Mouse (Mus musculus) neural tube, embryonic 11.5 days (tissue): Measurements from ENCODE around the gene Mmp8. TPM values are rescaled to one million over a fixed set of nuclear protein-coding genes. Genes with fewer than 3 reads are reported as not detected.

Experiments
- ATAC-seq: fragments of 200-750 bp; cut with Nextera tagmentation; 2 replicates; pipeline ENCODE4 v1.8.0; 2017; ENCODE audit warnings: moderate number of reproducible peaks, mild to moderate bottlenecking, moderate TSS enrichment, moderate library complexity; ENCODE audit not compliant: insufficient read depth, low FRiP score, low TSS enrichment
- DNase-seq: peaks from one replicate; pipeline ENCODE4 v3.0.0-alpha.2; 2015; ENCODE audit warnings: low spot score
- H3K27ac ChIP-seq: fragments of 300-500 bp; sonication (generic); 2 replicates; pipeline ENCODE4 v1.5.1; 2014; ENCODE audit warnings: low read depth, mild to moderate bottlenecking, low read length
- H3K27me3 ChIP-seq: fragments of 300-500 bp; sonication (generic); 2 replicates; pipeline ENCODE4 v1.6.1; 2014; ENCODE audit warnings: mild to moderate bottlenecking, low read length, mixed read lengths; ENCODE audit not compliant: control insufficient read depth, insufficient read depth
- H3K36me3 ChIP-seq: fragments of 300-500 bp; sonication (generic); 2 replicates; pipeline ENCODE4 v1.6.1; 2014; ENCODE audit warnings: mild to moderate bottlenecking, low read length, moderate library complexity, mixed read lengths; ENCODE audit not compliant: control insufficient read depth, insufficient read depth
- H3K4me1 ChIP-seq: fragments of 300-500 bp; sonication (generic); 2 replicates; pipeline ENCODE4 v1.6.1; 2014; ENCODE audit warnings: low read length, mixed read lengths; ENCODE audit not compliant: control insufficient read depth, insufficient read depth
- H3K4me2 ChIP-seq: fragments of 300-500 bp; sonication (generic); 2 replicates; pipeline ENCODE4 v1.6.1; 2014; ENCODE audit warnings: low read depth, mild to moderate bottlenecking, moderate library complexity
- H3K4me3 ChIP-seq: fragments of 300-500 bp; sonication (generic); 2 replicates; pipeline ENCODE4 v1.5.1; 2014; ENCODE audit warnings: low read depth, low read length
- H3K9ac ChIP-seq: fragments of 300-500 bp; sonication (generic); 2 replicates; pipeline ENCODE4 v1.6.1; 2014; ENCODE audit warnings: mild to moderate bottlenecking, low read length
- H3K9me3 ChIP-seq: fragments of 300-500 bp; sonication (generic); 2 replicates; pipeline ENCODE4 v1.6.1; 2016; ENCODE audit warnings: low read length; ENCODE audit not compliant: control insufficient read depth
- WGBS: fragments of 180-500 bp; shearing (Covaris S2); extraction: QIAGEN DNeasy Blood & Tissue Kit; methylation state at CpG from one replicate; pipeline ENCODE4 v1.1.7; 2014; 5-methylcytosine and 5-hydroxymethylcytosine counted together
- polyA plus RNA-seq: library from polyadenylated mRNA; unstranded; fragments of >200 nt; fragmentation: Nextera tagmentation; extraction: Ambion mirVana; gene quantifications from 2 replicates; pipeline ENCODE4 v1.2.1, GENCODE M21; 2014

Gene Mmp8
- polyA plus RNA-seq, 1 experiment from 2014 or later: not detected

DNA sequence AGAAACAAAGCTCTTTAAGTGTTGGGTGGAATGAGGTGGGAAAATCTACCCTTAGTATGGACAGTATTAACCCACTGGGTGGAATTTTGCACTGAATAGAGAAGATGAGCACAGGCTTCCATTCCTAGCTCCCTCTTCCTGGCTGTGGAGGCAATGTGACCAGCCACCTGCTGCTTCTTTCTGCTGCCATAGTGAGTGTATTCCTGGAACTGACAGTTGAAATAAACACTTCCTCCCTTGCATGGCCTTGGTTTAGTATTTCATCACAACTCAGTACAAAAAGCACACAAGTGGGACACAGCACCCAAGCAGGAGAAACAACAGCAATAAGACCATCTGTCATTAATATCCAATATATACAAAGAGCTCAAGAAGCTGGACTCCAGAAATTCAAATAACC is 6.3 kb upstream of the Mmp8 start:
- H3K4me3 ChIP-seq: no peak overlapping the region
- no peaks in the 10 kb centered on the region for H3K36me3 ChIP-seq
- H3K27ac ChIP-seq: no peak overlapping the region
- no peaks in the 10 kb centered on the region for H3K4me1 ChIP-seq
- no peak for DNase-seq
- H3K9ac ChIP-seq: no peak overlapping the region
- H3K4me2 ChIP-seq: no peak overlapping the region
- H3K27me3 ChIP-seq: no peaks in the 10 kb centered on the region
- H3K9me3 ChIP-seq: no peaks in the 10 kb centered on the region
- ATAC-seq: no peak

DNA sequence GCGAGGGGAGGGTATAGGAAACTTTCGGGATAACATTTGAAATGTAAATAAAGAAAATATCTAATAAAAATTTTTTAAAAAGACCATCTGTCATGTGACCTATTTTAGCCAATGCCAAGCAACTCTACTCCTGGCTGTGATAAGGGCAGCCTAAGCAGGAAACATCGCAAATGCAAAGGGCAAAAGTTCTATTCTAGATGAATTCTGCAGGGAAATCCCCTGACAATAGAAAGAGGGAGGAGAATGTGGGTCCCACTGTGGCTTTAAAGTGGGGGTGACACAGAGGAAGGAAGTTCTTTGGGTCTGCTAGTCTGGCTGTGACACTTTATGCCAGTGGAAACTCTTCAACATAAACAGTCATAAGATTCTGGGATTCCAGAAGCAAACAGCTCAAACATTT is 4.7 kb upstream of the Mmp8 start:
- no peak overlapping the region for H3K4me2 ChIP-seq
- no peaks in the 10 kb centered on the region for H3K4me1 ChIP-seq
- no peaks in the 10 kb centered on the region for H3K27me3 ChIP-seq
- DNase-seq (no peak), ATAC-seq (no peak)
- no peaks in the 10 kb centered on the region for H3K36me3 ChIP-seq
- H3K9ac ChIP-seq: no peak overlapping the region
- no peaks in the 10 kb centered on the region for H3K9me3 ChIP-seq
- no peak overlapping the region for H3K27ac ChIP-seq
- no peak overlapping the region for H3K4me3 ChIP-seq
- 83% methylated on average over 3 of the region's 3 CpGs for WGBS

DNA sequence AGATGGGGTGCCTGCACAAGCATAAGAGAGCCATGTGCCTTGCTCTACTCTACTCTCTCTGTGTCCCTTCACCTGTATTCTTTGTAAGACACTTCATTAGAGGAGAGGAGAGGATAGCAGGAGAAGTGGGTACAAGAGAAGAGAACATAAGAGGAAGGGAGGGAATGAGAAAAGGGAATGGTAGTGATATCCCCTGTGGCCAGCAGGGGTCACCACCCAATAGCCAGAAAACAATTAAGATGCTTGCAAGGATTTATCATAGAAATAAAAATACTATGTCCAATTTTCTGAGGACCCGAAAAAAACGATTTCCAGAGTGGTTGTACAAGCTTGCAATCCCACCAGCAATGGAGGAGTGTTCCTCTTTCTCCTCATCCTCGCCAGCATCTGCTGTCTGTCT is 3.9 kb upstream of the Mmp8 start:
- DNase-seq: no peak
- Histone ChIP-seq H3K27me3 (no peaks in the 10 kb centered on the region), H3K36me3 (no peaks in the 10 kb centered on the region), H3K4me2 (no peak overlapping the region), H3K9ac (no peak overlapping the region), H3K9me3 (no peaks in the 10 kb centered on the region), H3K4me3 (no peak overlapping the region), H3K4me1 (no peaks in the 10 kb centered on the region), H3K27ac (no peak overlapping the region)
- no peak for ATAC-seq
- WGBS: 45% methylated on average over 3 of the region's 3 CpGs

DNA sequence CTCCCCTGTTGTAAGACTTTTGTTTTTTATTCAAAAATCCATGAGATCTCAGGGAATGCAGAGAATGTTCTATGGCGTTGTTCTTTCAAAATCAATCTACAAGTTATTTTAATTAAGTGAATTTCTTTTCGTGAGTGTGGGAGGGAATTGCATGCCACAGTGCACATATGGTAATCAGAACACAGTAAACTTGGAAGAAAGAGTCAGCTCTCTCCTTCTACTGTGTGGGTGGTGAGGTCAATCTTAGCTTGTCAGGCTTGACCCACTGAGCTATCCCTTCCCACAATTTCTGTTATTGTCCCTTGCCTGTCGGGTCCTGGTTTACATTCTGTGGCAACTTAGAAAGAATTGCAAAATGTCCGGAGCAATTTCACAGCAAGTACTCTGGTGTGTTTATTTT is 1.8 kb downstream of the Mmp8 start:
- ATAC-seq: no peak
- 84% methylated on average over 4 of the region's 4 CpGs for WGBS
- no peaks in the 10 kb centered on the region for H3K9me3 ChIP-seq

DNA sequence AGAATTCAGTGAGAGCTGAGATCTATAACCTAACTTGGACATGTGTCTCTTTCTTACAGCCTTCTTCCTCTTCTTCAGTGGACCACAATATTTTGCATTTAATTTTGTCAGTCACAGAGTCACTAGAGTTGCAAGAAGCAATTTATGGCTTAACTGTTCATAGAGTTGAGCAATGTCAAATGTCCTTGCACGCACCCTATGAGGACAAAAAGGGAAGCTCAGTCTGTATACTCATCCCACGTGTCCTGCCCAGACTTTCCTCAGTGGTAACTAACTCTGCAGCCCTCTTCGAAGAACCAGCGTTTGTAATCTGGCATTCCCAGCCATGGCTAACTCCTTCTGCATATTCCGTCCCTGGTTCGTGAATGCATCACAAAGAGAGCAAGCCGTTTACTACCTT is 9.1 kb downstream of the Mmp8 start:
- H3K27me3 ChIP-seq: no peaks in the 10 kb centered on the region
- DNase-seq: no peak
- no peaks in the 10 kb centered on the region for H3K36me3 ChIP-seq
- H3K4me1 ChIP-seq: no peaks in the 10 kb centered on the region
- no peak for ATAC-seq
- no peaks in the 10 kb centered on the region for H3K9me3 ChIP-seq
- no peak overlapping the region for H3K9ac ChIP-seq
- no peak overlapping the region for H3K4me3 ChIP-seq
- 72% methylated on average over 7 of the region's 7 CpGs for WGBS
- H3K27ac ChIP-seq: no peak overlapping the region
- no peak overlapping the region for H3K4me2 ChIP-seq

More for the DNA sequence above, 1.8 kb downstream of the Mmp8 start:
- no peak overlapping the region for H3K4me2 ChIP-seq
- DNase-seq: no peak
- no peaks in the 10 kb centered on the region for H3K36me3 ChIP-seq
- no peak overlapping the region for H3K27ac ChIP-seq
- H3K27me3 ChIP-seq: no peaks in the 10 kb centered on the region
- no peak overlapping the region for H3K9ac ChIP-seq
- H3K4me3 ChIP-seq: no peak overlapping the region
- no peaks in the 10 kb centered on the region for H3K4me1 ChIP-seq

DNA sequence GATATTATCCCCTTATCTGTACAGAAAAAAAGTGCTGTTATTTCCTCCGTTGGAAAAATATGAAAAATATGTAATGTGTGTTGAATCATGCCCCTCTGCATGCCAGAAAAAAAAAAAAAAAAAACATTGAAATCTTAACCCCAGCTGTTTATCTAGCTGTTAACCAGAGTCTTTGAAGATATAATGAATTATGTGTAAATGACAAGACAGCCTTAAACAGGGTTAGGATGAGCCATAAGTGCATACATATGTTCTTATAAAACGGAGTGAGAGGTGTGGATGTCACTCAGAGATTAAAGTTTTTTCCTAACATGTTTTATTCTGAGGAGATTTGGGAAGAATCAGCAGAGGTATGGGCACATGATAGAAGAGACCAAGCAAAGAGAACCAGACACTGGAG is 9.7 kb downstream of the Mmp8 start:
- Histone ChIP-seq H3K9me3 (no peaks in the 10 kb centered on the region), H3K4me2 (no peak overlapping the region), H3K4me3 (no peak overlapping the region), H3K27me3 (no peaks in the 10 kb centered on the region), H3K27ac (no peak overlapping the region), H3K4me1 (no peaks in the 10 kb centered on the region), H3K9ac (no peak overlapping the region), H3K36me3 (no peaks in the 10 kb centered on the region)
- DNase-seq (no peak), ATAC-seq (no peak)
- WGBS: 67% methylated on average over 2 of the region's 2 CpGs

DNA sequence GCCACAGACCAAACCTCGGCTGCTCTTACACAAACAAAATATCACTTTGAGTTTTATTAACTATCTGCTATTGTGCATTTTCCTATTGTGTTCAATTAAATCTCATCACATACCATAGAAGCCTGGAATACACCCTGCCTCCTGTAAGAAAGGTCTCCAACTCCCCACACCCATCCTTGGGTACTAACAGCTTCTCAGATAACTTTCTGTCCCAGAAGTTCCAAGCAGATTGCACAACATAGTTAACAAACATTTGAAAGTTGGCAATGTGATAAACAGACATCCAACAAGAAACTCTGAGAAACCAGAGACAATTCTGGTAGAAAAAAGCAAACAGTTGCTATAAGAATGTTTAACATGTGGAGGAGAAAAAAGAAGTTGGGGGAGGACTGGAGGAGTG is 12.2 kb downstream of the Mmp8 start:
- Histone ChIP-seq H3K27ac (no peak overlapping the region), H3K4me3 (no peak overlapping the region), H3K36me3 (no peaks in the 10 kb centered on the region), H3K4me1 (no peaks in the 10 kb centered on the region), H3K9me3 (no peaks in the 10 kb centered on the region), H3K9ac (no peak overlapping the region), H3K4me2 (no peak overlapping the region), H3K27me3 (no peaks in the 10 kb centered on the region)
- ATAC-seq: no peak
- 88% methylated on average over 1 of the region's 1 CpGs for WGBS
- no peak for DNase-seq

DNA sequence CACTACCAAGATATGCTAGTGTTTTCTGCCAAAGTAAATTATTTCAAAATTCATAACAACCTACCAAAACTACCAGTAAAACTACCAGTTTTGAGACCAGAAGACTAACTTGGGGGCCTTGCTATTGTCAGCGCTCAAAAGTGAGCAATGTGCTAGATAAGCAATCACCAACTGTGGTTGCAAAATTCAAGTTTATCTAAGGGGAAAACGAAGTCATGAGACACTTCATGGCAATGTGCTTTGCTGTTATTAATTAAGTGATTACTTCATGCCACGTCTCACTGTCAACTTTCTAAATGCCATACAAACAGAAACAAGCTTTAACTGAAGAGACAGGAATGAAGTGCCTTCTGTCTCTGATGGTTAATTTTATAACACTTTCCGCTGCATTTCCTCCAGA is 12.9 kb downstream of the Mmp8 start, which contains the start of gene Mmp27:
Mmp27 (plus strand) TSS at position 235 of the 400 bp plus-strand sequence.
- 71% methylated on average over 4 of the region's 4 CpGs for WGBS
- no peak within 1 kb of the TSS for H3K4me2 ChIP-seq
- H3K4me3 ChIP-seq: no peak within 1 kb of the TSS
- H3K36me3 ChIP-seq: no peaks in the 10 kb centered on the region
- no peaks in the 10 kb centered on the region for H3K4me1 ChIP-seq
- DNase-seq: no peak
- no peak for ATAC-seq
- no peaks in the 10 kb centered on the region for H3K27me3 ChIP-seq
- H3K27ac ChIP-seq: no peak within 1 kb of the TSS
- no peak within 1 kb of the TSS for H3K9ac ChIP-seq
- H3K9me3 ChIP-seq: no peaks in the 10 kb centered on the region

DNA sequence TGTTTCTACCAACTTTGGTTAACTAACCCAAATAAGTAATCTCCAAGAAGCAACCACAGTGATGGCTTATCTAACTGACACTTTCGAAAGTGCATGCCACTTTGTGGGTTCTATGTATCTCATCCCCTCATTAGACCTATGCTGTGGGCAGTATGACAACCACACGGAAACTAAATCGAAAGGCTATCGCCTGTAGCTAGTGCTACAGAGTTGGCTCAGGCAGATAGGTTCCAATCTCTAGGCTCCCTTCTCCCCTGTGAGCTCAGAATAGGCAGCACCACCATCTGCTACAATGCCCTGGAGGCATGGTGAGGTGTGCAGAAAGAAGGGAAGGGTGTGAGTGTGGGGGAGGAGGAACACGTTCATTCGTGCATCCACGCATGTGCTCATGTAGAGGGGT is 13.9 kb downstream of the Mmp8 start:
- no peaks in the 10 kb centered on the region for H3K36me3 ChIP-seq
- no peak overlapping the region for H3K4me3 ChIP-seq
- H3K27ac ChIP-seq: no peak overlapping the region
- H3K4me2 ChIP-seq: no peak overlapping the region
- DNase-seq: no peak
- H3K27me3 ChIP-seq: no peaks in the 10 kb centered on the region
- no peaks in the 10 kb centered on the region for H3K4me1 ChIP-seq
- no peak overlapping the region for H3K9ac ChIP-seq
- ATAC-seq: no peak
- H3K9me3 ChIP-seq: no peaks in the 10 kb centered on the region
- WGBS: 94% methylated on average over 7 of the region's 7 CpGs
